Mouse (Mus musculus): Measurements from ENCODE around the gene Cmip. TPM values are rescaled to one million over a fixed set of nuclear protein-coding genes. Genes with fewer than 3 reads are reported as not detected.

Gene Cmip
- polyA plus RNA-seq, 1 experiment from 2014 or later: 21.6 TPM

DNA sequence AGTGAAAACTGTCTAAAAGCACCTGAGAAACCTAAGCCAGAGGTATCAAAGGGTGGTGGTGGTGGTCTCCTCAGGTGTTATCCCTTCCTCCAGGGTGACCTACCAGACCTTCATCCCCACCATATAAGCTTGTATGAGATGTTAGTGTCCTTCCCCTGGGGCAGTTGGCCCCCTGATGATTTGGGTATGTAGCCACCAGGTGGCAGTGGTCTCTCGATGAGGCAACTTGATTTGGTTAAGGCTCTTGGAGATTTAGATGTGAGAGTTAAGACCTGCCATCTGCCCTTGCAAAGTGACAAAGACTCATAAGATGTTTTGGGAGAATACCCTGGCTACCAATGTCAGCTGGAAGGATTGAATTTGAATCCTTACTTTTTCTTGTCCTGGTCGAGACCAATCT lies 129.3 kb downstream of the Cmip start:
- Histone ChIP-seq H3K4me1 (ENCODE audit: control insufficient read depth, insufficient read depth, low read length) (no peaks in the 10 kb centered on the region), H3K4me3 (ENCODE audit: low read depth, low read length) (no peak overlapping the region), H3K9me3 (ENCODE audit: control insufficient read depth, low read depth, low read length) (peaks cover 3% of the 10 kb centered on the region; the same call in 1 of the 2 replicates), H3K36me3 (ENCODE audit: control insufficient read depth, insufficient read depth, low read length) (peaks cover 5% of the 10 kb centered on the region; the same call in 1 of the 2 replicates), H3K27ac (ENCODE audit: low read length) (no peak overlapping the region), H3K4me2 (replicated peaks; ENCODE audit: low read depth, low read length) (no peak overlapping the region), H3K27me3 (ENCODE audit: control insufficient read depth, insufficient read depth, low read length) (no peaks in the 10 kb centered on the region), H3K9ac (replicated peaks; ENCODE audit: low read depth, low read length) (no peak overlapping the region)
- 89% methylated on average over 2 of the region's 2 CpGs for WGBS
- no peak for ATAC-seq (ENCODE audit: insufficient number of reproducible peaks, insufficient read depth, low FRiP score, low read depth)

DNA sequence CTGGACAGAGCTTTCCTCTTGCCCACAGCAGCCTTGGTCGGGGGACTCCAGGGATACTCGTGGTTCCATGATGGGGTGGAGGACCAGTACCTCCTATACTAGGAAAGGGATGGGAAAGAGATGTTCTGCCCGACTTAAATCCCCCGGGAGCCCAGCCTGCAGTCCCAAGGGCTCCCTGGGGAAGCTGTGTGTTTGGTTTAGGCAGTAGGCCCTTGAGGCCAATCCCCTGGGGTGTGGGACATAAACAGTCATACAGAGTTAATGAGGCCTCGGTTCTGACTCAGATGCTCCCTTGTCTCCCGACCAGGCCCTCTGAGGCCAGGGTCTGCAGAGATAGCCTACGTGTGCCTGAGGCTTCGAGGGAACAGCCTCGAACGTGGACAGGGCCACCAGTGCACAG lies 130.8 kb downstream of the Cmip start:
- Histone ChIP-seq H3K4me2 (replicated peaks; ENCODE audit: low read depth, low read length) (no peak overlapping the region), H3K9me3 (ENCODE audit: control insufficient read depth, low read depth, low read length) (peaks cover 3% of the 10 kb centered on the region; the same call in 1 of the 2 replicates), H3K27ac (ENCODE audit: low read length) (no peak overlapping the region), H3K36me3 (ENCODE audit: control insufficient read depth, insufficient read depth, low read length) (peaks cover 5% of the 10 kb centered on the region; the same call in 1 of the 2 replicates), H3K9ac (replicated peaks; ENCODE audit: low read depth, low read length) (no peak overlapping the region), H3K4me1 (ENCODE audit: control insufficient read depth, insufficient read depth, low read length) (no peaks in the 10 kb centered on the region), H3K27me3 (ENCODE audit: control insufficient read depth, insufficient read depth, low read length) (no peaks in the 10 kb centered on the region), H3K4me3 (ENCODE audit: low read depth, low read length) (no peak overlapping the region)
- WGBS: 60% methylated on average over 10 of the region's 10 CpGs
- ATAC-seq (ENCODE audit: insufficient number of reproducible peaks, insufficient read depth, low FRiP score, low read depth): no peak

DNA sequence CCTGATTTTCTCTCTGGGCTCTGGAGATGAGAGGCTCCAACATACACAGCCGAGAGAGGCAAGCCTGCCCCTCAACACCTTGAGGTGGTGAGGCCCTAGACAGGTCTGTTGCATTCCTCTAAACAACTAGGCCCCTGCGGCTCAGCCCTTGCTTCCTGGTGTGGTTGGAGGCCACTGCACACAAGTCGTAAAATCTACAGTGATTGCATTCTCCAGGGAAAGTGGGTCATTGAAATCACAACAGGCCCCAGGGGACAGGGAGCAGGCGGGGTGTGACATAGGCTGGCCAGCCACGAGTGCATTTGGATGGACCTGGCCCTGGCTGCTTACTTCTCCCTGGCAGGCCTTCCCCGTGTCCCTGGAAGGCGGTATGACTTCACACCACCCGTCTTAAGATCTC lies 131.5 kb downstream of the Cmip start:
- Histone ChIP-seq H3K4me3 (ENCODE audit: low read depth, low read length) (no peak overlapping the region), H3K4me1 (ENCODE audit: control insufficient read depth, insufficient read depth, low read length) (no peaks in the 10 kb centered on the region), H3K4me2 (replicated peaks; ENCODE audit: low read depth, low read length) (no peak overlapping the region), H3K36me3 (ENCODE audit: control insufficient read depth, insufficient read depth, low read length) (peaks cover 5% of the 10 kb centered on the region; the same call in 1 of the 2 replicates), H3K9ac (replicated peaks; ENCODE audit: low read depth, low read length) (no peak overlapping the region), H3K27ac (ENCODE audit: low read length) (no peak overlapping the region), H3K9me3 (ENCODE audit: control insufficient read depth, low read depth, low read length) (peaks cover 3% of the 10 kb centered on the region; the same call in 1 of the 2 replicates), H3K27me3 (ENCODE audit: control insufficient read depth, insufficient read depth, low read length) (no peaks in the 10 kb centered on the region)
- no peak for ATAC-seq (ENCODE audit: insufficient number of reproducible peaks, insufficient read depth, low FRiP score, low read depth)
- 67% methylated on average over 8 of the region's 8 CpGs for WGBS

DNA sequence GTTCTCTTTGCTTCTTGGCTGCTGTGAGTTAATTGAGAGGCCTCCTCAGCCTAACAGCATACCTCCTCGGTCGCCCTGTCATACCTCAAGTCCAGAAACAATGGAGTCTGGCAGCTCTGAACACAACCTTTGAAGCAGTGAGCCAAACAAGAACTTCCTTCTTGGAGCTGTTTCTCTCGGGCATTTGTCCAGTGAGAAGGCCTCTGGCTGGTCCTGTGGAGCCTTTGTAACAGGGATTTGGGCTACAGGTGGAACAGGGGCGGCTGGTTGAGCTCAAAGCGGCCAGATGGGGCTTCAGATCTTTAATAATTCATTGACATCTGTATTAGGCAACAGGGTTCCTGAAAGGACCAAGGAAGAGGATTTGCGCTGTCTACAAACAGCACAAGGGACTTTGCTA lies 137.0 kb downstream of the Cmip start:
- ATAC-seq (ENCODE audit: insufficient number of reproducible peaks, insufficient read depth, low FRiP score, low read depth): no peak
- Histone ChIP-seq H3K9ac (replicated peaks; ENCODE audit: low read depth, low read length) (no peak overlapping the region), H3K4me2 (replicated peaks; ENCODE audit: low read depth, low read length) (no peak overlapping the region), H3K9me3 (ENCODE audit: control insufficient read depth, low read depth, low read length) (no peaks in the 10 kb centered on the region), H3K4me1 (ENCODE audit: control insufficient read depth, insufficient read depth, low read length) (no peaks in the 10 kb centered on the region), H3K36me3 (ENCODE audit: control insufficient read depth, insufficient read depth, low read length) (no peaks in the 10 kb centered on the region), H3K4me3 (ENCODE audit: low read depth, low read length) (no peak overlapping the region), H3K27ac (ENCODE audit: low read length) (no peak overlapping the region), H3K27me3 (ENCODE audit: control insufficient read depth, insufficient read depth, low read length) (no peaks in the 10 kb centered on the region)
- WGBS: 64% methylated on average over 6 of the region's 6 CpGs

DNA sequence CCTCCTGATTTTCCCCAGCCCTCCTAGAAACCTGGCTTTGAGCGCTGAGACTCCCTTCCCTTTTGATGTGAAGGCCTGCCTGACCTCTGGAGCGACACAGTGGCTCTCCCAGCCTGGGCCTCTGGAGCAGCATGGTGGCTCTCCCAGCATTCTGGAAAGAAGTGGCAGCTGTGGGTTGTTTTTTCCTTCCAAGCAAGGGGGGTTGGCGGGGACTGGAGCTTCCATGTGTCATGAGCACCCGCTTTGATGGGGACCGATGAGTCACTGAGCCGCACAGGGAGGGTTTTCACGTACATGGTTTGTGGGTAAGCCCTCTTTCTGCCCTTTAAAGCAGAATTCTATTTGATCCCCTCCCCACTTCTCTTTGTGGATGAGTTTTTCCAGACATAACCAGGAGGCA lies 138.2 kb downstream of the Cmip start:
- ATAC-seq (ENCODE audit: insufficient number of reproducible peaks, insufficient read depth, low FRiP score, low read depth): no peak
- Histone ChIP-seq H3K36me3 (ENCODE audit: control insufficient read depth, insufficient read depth, low read length) (no peaks in the 10 kb centered on the region), H3K9ac (replicated peaks; ENCODE audit: low read depth, low read length) (no peak overlapping the region), H3K4me2 (replicated peaks; ENCODE audit: low read depth, low read length) (no peak overlapping the region), H3K27ac (ENCODE audit: low read length) (no peak overlapping the region), H3K4me3 (ENCODE audit: low read depth, low read length) (no peak overlapping the region), H3K27me3 (ENCODE audit: control insufficient read depth, insufficient read depth, low read length) (no peaks in the 10 kb centered on the region), H3K4me1 (ENCODE audit: control insufficient read depth, insufficient read depth, low read length) (no peaks in the 10 kb centered on the region), H3K9me3 (ENCODE audit: control insufficient read depth, low read depth, low read length) (no peaks in the 10 kb centered on the region)
- 74% methylated on average over 7 of the region's 7 CpGs for WGBS

DNA sequence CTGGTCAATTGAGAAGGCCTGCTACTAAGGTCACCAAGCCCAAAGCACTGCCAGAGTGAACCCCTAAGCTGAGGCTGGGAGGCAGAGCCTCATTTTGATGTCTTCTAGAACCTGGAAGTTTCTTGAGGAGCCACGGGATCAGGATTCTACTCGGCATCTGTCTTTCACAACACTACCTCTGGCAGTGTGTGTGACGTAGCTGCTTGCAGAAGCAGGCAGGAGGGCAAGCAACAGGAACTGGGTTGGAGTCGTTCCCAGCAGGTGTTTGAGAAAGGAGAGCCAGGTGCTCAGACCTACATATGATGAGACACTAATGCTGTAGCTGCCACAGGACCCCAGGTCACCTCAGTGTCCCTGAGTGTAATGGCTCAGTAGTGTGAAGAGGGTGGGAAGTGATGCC lies 140.0 kb downstream of the Cmip start:
- Histone ChIP-seq H3K27ac (ENCODE audit: low read length) (no peak overlapping the region), H3K4me1 (ENCODE audit: control insufficient read depth, insufficient read depth, low read length) (no peaks in the 10 kb centered on the region), H3K36me3 (ENCODE audit: control insufficient read depth, insufficient read depth, low read length) (no peaks in the 10 kb centered on the region), H3K4me3 (ENCODE audit: low read depth, low read length) (no peak overlapping the region), H3K4me2 (replicated peaks; ENCODE audit: low read depth, low read length) (no peak overlapping the region), H3K9ac (replicated peaks; ENCODE audit: low read depth, low read length) (no peak overlapping the region), H3K9me3 (ENCODE audit: control insufficient read depth, low read depth, low read length) (no peaks in the 10 kb centered on the region), H3K27me3 (ENCODE audit: control insufficient read depth, insufficient read depth, low read length) (no peaks in the 10 kb centered on the region)
- WGBS: 97% methylated on average over 4 of the region's 4 CpGs
- no peak for ATAC-seq (ENCODE audit: insufficient number of reproducible peaks, insufficient read depth, low FRiP score, low read depth)

DNA sequence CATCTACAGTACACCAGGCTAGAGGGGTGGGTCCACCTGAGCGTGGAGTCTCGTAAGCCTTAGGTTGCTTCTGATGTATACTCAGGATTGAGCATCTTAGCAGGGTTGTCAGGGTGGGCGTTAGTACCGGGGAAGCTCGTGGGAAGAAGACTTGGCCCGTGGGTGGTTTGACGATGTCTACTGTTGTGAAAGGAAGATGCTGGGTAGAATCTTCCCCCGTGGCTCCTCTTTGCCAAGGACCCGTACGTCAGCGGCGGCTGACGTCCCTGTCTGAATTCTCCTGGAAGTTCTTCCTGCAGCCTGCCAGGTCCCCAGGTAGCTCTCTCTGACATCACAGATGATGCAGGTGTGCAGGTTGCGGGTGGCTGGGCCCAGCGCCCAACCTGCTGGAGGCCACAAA lies 140.9 kb downstream of the Cmip start:
- H3K9ac ChIP-seq (replicated peaks; ENCODE audit: low read depth, low read length): no peak overlapping the region
- no peak overlapping the region for H3K4me2 ChIP-seq (replicated peaks; ENCODE audit: low read depth, low read length)
- H3K9me3 ChIP-seq (ENCODE audit: control insufficient read depth, low read depth, low read length): no peaks in the 10 kb centered on the region
- no peak overlapping the region for H3K4me3 ChIP-seq (ENCODE audit: low read depth, low read length)
- WGBS: 96% methylated on average over 15 of the region's 15 CpGs
- no peaks in the 10 kb centered on the region for H3K36me3 ChIP-seq (ENCODE audit: control insufficient read depth, insufficient read depth, low read length)
- no peak overlapping the region for H3K27ac ChIP-seq (ENCODE audit: low read length)
- no peaks in the 10 kb centered on the region for H3K27me3 ChIP-seq (ENCODE audit: control insufficient read depth, insufficient read depth, low read length)
- ATAC-seq (ENCODE audit: insufficient number of reproducible peaks, insufficient read depth, low FRiP score, low read depth): no peak
- H3K4me1 ChIP-seq (ENCODE audit: control insufficient read depth, insufficient read depth, low read length): peaks cover 2% of the 10 kb centered on the region; the same call in 1 of the 2 replicates

DNA sequence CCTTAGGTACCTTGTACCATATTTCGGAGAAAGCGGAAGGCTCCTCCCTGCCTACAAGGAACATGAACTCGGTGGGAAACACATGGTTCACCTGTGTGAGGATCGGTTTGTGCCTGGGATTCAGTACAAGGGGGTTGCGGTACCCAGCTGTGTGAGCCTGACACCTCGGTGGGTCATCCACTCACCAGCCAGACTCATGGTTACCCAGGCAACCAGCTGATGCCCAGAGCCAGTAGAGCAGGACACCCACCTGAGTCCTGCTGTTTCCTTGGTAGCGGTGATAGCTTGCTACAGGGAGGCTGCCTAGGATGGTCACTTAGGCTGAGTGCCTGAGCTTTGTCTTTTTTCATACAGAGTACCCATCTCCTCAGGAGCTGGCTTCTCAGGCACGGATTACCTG lies 142.4 kb downstream of the Cmip start:
- H3K4me3 ChIP-seq (ENCODE audit: low read depth, low read length): no peak overlapping the region
- H3K27me3 ChIP-seq (ENCODE audit: control insufficient read depth, insufficient read depth, low read length): no peaks in the 10 kb centered on the region
- H3K27ac ChIP-seq (ENCODE audit: low read length): no peak overlapping the region
- H3K9me3 ChIP-seq (ENCODE audit: control insufficient read depth, low read depth, low read length): no peaks in the 10 kb centered on the region
- H3K4me2 ChIP-seq (replicated peaks; ENCODE audit: low read depth, low read length): no peak overlapping the region
- H3K9ac ChIP-seq (replicated peaks; ENCODE audit: low read depth, low read length): no peak overlapping the region
- H3K4me1 ChIP-seq (ENCODE audit: control insufficient read depth, insufficient read depth, low read length): peaks cover 15% of the 10 kb centered on the region
- 85% methylated on average over 8 of the region's 8 CpGs for WGBS
- H3K36me3 ChIP-seq (ENCODE audit: control insufficient read depth, insufficient read depth, low read length): no peaks in the 10 kb centered on the region
- ATAC-seq (ENCODE audit: insufficient number of reproducible peaks, insufficient read depth, low FRiP score, low read depth): no peak

DNA sequence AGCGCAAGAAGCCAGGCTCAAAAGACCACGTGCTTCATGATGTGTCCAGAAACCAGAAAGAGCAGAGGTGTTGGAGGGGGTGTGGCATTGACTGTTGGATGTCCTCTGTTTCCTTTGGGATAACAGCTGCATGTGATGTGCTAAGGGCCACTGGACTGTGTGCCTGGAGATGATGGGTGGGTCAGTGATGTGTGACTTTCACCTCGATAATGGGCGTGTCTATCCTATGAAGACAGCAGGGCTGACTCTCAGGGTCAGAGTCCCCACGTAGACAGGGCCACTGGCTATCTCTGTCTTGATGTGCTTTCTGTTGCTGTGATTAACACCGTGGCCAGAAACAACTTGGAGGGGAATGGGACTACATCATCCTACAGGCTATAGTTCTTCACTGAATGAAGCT lies 144.0 kb downstream of the Cmip start:
- Histone ChIP-seq H3K4me2 (replicated peaks; ENCODE audit: low read depth, low read length) (no peak overlapping the region), H3K27me3 (ENCODE audit: control insufficient read depth, insufficient read depth, low read length) (no peaks in the 10 kb centered on the region), H3K9me3 (ENCODE audit: control insufficient read depth, low read depth, low read length) (no peaks in the 10 kb centered on the region), H3K36me3 (ENCODE audit: control insufficient read depth, insufficient read depth, low read length) (no peaks in the 10 kb centered on the region), H3K4me3 (ENCODE audit: low read depth, low read length) (no peak overlapping the region), H3K9ac (replicated peaks; ENCODE audit: low read depth, low read length) (no peak overlapping the region), H3K27ac (ENCODE audit: low read length) (no peak overlapping the region), H3K4me1 (ENCODE audit: control insufficient read depth, insufficient read depth, low read length) (peaks cover 15% of the 10 kb centered on the region)
- ATAC-seq (ENCODE audit: insufficient number of reproducible peaks, insufficient read depth, low FRiP score, low read depth): no peak
- 81% methylated on average over 6 of the region's 6 CpGs for WGBS

All from stomach, embryonic 14.5 days (tissue).